Mouse (Mus musculus): ENCODE results near the gene Scgb1b29. TPM values are rescaled to one million over a fixed set of nuclear protein-coding genes. Genes with fewer than 3 reads are reported as not detected.
"Not testable (repeated sequence)": the region's sequence is repeated elsewhere in the genome, so short reads cannot be mapped to it uniquely, and the experiment has no call there.

Scgb1b29 gene
- polyA plus RNA-seq (2015; fragmentation: Nextera tagmentation; extraction: Ambion mirVana): not detected in 2 replicates

- 80% methylated on average over 5 of the region's 5 CpGs for WGBS
- H3K9me3 ChIP-seq; H3K4me2 ChIP-seq; H3K27me3 ChIP-seq; H3K27ac ChIP-seq (replicated peaks); H3K36me3 ChIP-seq; H3K9ac ChIP-seq; H3K4me1 ChIP-seq (replicated peaks); ATAC-seq (ENCODE audit: low read depth); H3K4me3 ChIP-seq: not testable (repeated sequence)
Measured at GRCm38 (mm10) chr7:32441241-32441640, at the start of gene Scgb1b29. TSS of gene Scgb1b29 (plus strand) at chr7:32441541.

- H3K4me1 ChIP-seq (replicated peaks); H3K4me2 ChIP-seq; H3K9me3 ChIP-seq; H3K9ac ChIP-seq; H3K36me3 ChIP-seq; ATAC-seq (ENCODE audit: low read depth); H3K4me3 ChIP-seq; H3K27ac ChIP-seq (replicated peaks); H3K27me3 ChIP-seq: not testable (repeated sequence)
- 91% methylated on average over 11 of the region's 11 CpGs for WGBS
Measured at GRCm38 (mm10) chr7:32428636-32429035, 12.7 kb upstream of the Scgb1b29 start.

Other genes starting within 250 kb of the Scgb1b29 start
- gene Scgb2b11, start 230.4 kb upstream of the Scgb1b29 start, polyA plus RNA-seq (2015; fragmentation: Nextera tagmentation; extraction: Ambion mirVana): not detected in 2 replicates
- not detected in 2 replicates for gene Scgb1b11, start 218.7 kb upstream of the Scgb1b29 start, polyA plus RNA-seq (2015; fragmentation: Nextera tagmentation; extraction: Ambion mirVana)
- not detected in 2 replicates for gene Scgb2b12, start 114.3 kb upstream of the Scgb1b29 start, polyA plus RNA-seq (2015; fragmentation: Nextera tagmentation; extraction: Ambion mirVana)
- gene Scgb1b12, start 107.4 kb upstream of the Scgb1b29 start, polyA plus RNA-seq (2015; fragmentation: Nextera tagmentation; extraction: Ambion mirVana): not detected in 2 replicates